Mouse (Mus musculus): Measurements from ENCODE around the gene Gm16381. TPM values are rescaled to one million over a fixed set of nuclear protein-coding genes. Genes with fewer than 3 reads are reported as not detected.
"Not testable (repeated sequence)": the region's sequence is repeated elsewhere in the genome, so short reads cannot be mapped to it uniquely, and the experiment has no call there.

Gene Gm16381
- not detected in 2 replicates for polyA plus RNA-seq (2016; fragmentation: Nextera tagmentation; extraction: Ambion mirVana)

DNA sequence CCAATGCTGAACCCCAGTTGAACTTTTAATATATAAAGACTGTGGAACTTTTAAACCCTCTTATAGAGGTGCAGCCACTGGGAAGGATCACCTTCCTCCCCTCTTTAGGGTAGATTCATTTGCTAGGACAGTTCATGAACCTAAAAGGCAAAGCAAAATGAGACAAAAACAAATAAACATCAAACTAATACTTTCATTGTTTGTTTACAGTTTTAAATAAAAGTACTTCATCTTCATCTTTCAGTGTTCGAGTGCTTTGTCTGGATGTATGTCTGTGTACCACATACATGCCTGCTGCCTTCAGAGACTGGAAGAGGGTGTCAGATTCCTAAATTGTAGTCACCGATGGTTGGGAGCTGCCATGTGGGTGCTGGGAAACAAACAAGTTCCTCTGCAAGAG, at the start of gene Gm16381:
Gene Gm16381 (minus strand): TSS at position 101 of the 400 bp plus-strand sequence.
- not testable (repeated sequence) for DNase-seq (ENCODE audit: low spot score); H3K27ac ChIP-seq; H3K27me3 ChIP-seq (ENCODE audit: insufficient read depth, poor library complexity, severe bottlenecking); H3K4me3 ChIP-seq; H3K9me3 ChIP-seq; H3K4me1 ChIP-seq (replicated peaks); H3K36me3 ChIP-seq
- WGBS: 82% methylated on average over 2 of the region's 2 CpGs

DNA sequence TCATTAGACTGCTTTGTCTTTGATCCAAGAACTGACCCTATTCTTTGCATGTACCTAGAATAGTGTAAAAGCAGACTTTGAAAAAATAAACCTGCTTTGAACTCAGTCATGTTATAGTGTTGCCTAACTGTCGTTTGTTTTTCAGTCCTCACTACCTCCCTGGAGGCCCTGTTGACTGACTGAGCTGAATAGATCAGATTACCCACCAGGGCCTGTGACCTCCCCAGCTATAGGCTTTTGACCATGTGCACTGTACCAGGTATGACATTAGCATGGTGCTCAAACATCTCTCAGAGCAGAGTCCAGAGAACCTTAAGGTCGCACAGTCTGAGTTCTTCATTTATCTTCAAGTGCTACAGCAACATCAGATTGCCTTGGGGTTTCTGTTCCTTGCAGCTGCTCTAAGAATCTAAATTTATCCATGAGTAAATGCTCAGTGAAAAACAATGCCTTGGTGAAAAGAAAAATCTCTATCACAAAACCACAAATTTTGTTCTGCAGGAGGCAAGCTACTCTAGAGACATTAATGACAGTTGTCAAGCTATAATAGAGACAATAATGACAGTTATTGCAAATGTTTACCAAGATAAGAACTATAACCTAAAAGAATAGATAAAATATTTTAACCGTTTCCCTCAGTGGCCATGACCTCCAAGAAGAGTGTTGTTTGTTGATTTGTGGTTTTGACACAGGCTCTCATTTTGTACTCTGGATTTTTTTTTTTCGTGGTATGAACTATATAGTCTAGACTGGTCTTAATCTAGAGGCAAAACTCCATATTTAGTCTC, 8.7 kb upstream of the Gm16381 start:
- H3K4me3 ChIP-seq; H3K27me3 ChIP-seq (ENCODE audit: insufficient read depth, poor library complexity, severe bottlenecking); H3K4me1 ChIP-seq (replicated peaks); DNase-seq (ENCODE audit: low spot score); H3K36me3 ChIP-seq; H3K27ac ChIP-seq; H3K9me3 ChIP-seq: not testable (repeated sequence)
- 64% methylated on average over 2 of the region's 4 CpGs for WGBS

DNA sequence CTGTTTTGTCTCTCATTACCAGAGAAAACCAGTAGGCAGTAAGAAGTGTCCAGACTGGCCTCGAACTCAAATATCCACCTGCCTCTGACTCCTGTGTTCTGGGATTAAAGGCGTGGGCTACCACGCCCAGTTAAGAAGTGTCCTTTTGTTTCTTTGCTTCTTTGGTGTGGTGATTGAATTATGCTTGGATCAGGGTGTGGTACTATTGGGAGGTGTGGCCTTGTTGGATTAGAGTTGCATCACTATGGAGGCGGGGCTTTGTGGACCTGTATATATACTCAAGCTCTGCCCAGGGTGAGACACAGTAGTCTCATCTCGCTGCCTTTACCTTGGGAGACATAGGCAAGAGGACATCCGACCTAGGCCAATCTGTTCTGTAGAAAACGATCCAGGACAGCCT, 25.9 kb downstream of the Gm16381 start, which contains the start of gene Gm4027:
Gene Gm4027 (plus strand): TSS at position 301 of the 400 bp plus-strand sequence.
- not testable (repeated sequence) for DNase-seq (ENCODE audit: low spot score); H3K9me3 ChIP-seq; H3K27ac ChIP-seq; H3K27me3 ChIP-seq (ENCODE audit: insufficient read depth, poor library complexity, severe bottlenecking); H3K4me3 ChIP-seq; H3K36me3 ChIP-seq; H3K4me1 ChIP-seq (replicated peaks)
- WGBS: 79% methylated on average over 7 of the region's 7 CpGs

DNA sequence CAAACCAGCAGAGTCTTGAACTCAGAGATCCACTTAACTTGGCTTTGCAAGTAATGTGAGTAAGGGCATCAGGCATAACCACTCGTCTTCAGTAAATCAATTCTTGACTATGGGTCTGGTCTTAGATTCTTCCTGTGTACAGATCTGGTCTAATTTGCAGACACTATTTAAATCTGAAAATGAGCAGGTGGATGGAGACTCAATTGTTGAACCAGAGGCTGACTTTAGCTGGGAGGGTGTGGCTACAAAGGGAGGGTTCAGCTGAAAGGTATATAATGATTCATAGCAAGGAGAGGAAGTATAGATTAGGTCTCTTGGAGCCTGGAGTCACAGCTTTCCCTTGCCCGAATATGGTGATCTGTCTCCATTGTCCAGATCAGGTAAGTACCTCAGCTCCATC, 42.0 kb downstream of the Gm16381 start, which contains the start of gene Oog1:
Gene Oog1 (plus strand): TSS at position 301 of the 400 bp plus-strand sequence.
- not testable (repeated sequence) for H3K27ac ChIP-seq; H3K9me3 ChIP-seq; H3K4me3 ChIP-seq; H3K27me3 ChIP-seq (ENCODE audit: insufficient read depth, poor library complexity, severe bottlenecking); H3K36me3 ChIP-seq; H3K4me1 ChIP-seq (replicated peaks); DNase-seq (ENCODE audit: low spot score)
- WGBS: 78% methylated on average over 1 of the region's 2 CpGs

DNA sequence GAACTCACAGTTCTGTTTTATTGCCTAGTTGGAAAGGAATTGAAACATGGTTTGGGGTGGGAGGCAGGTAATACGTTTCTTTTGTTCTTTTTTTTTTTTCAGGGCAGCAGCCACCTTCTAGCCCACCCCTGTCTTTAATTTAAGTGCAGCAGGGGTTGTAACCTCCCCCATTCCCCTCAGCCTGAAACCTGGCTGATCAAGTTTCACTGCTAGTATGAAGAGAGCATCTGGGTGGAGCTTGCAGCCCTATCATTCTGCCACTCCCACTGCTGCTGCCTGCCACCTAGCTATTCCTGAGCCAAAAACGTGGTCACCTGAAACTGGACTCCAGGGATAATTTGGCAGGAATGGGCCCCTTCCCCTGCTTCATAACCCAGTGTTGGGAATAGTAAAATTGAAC, 43.0 kb downstream of the Gm16381 start:
- WGBS: 12% methylated on average over 2 of the region's 2 CpGs
- DNase-seq (ENCODE audit: low spot score): not testable (repeated sequence)

More for the DNA sequence above, 43.0 kb downstream of the Gm16381 start:
- H3K27ac ChIP-seq; H3K4me1 ChIP-seq (replicated peaks); H3K27me3 ChIP-seq (ENCODE audit: insufficient read depth, poor library complexity, severe bottlenecking); H3K9me3 ChIP-seq; H3K36me3 ChIP-seq; H3K4me3 ChIP-seq: not testable (repeated sequence)

Other genes starting within 250 kb of the Gm16381 start
- gene Slirp, start 200.7 kb downstream of the Gm16381 start, polyA plus RNA-seq (2016; fragmentation: Nextera tagmentation; extraction: Ambion mirVana): 295 and 311 TPM in 2 replicates
- 47.6 and 61.6 TPM in 2 replicates for gene Alkbh1, start 200.6 kb downstream of the Gm16381 start, polyA plus RNA-seq (2016; fragmentation: Nextera tagmentation; extraction: Ambion mirVana)
- 127 and 154 TPM in 2 replicates for gene Snw1, start 172.3 kb downstream of the Gm16381 start, polyA plus RNA-seq (2016; fragmentation: Nextera tagmentation; extraction: Ambion mirVana)
- not detected in 2 replicates for gene Gm5788, start 149.9 kb downstream of the Gm16381 start, polyA plus RNA-seq (2016; fragmentation: Nextera tagmentation; extraction: Ambion mirVana)
- not detected in 2 replicates for gene Gm8300, start 130.3 kb downstream of the Gm16381 start, polyA plus RNA-seq (2016; fragmentation: Nextera tagmentation; extraction: Ambion mirVana)
- not detected in 2 replicates for gene Oog1, start 41.9 kb downstream of the Gm16381 start, polyA plus RNA-seq (2016; fragmentation: Nextera tagmentation; extraction: Ambion mirVana)
- not detected in 2 replicates for gene Gm4027, start 25.8 kb downstream of the Gm16381 start, polyA plus RNA-seq (2016; fragmentation: Nextera tagmentation; extraction: Ambion mirVana)
- gene Gm21319, start 131.1 kb upstream of the Gm16381 start, polyA plus RNA-seq (2016; fragmentation: Nextera tagmentation; extraction: Ambion mirVana): not detected in 2 replicates
- not detected in 2 replicates for gene Gm21936, start 150.9 kb upstream of the Gm16381 start, polyA plus RNA-seq (2016; fragmentation: Nextera tagmentation; extraction: Ambion mirVana)
- gene BB287469, start 172.0 kb upstream of the Gm16381 start, polyA plus RNA-seq (2016; fragmentation: Nextera tagmentation; extraction: Ambion mirVana): not detected in 2 replicates
- not detected in 2 replicates for gene Gm2001, start 197.7 kb upstream of the Gm16381 start, polyA plus RNA-seq (2016; fragmentation: Nextera tagmentation; extraction: Ambion mirVana)
- not detected in 2 replicates for gene Gm2016, start 229.5 kb upstream of the Gm16381 start, polyA plus RNA-seq (2016; fragmentation: Nextera tagmentation; extraction: Ambion mirVana)